Mouse (Mus musculus) cortical plate, adult 2 months (tissue): ENCODE measurements around the gene Apod.

Experiments used
- CTCF ChIP-seq: fragments of 200-500 bp; IDR thresholded peaks from 2 replicates; pipeline ENCODE4 v1.5.1; 2011; ENCODE audit warnings: mild to moderate bottlenecking, control low read depth, low read length; ENCODE audit not compliant: insufficient read depth; ENCODE audit errors: extremely low read depth
- POLR2A ChIP-seq: fragments of 200-500 bp; IDR thresholded peaks from 2 replicates; pipeline ENCODE4 v1.6.1; 2011; ENCODE audit warnings: mild to moderate bottlenecking, low read length, control low read depth; ENCODE audit not compliant: insufficient read depth; ENCODE audit errors: extremely low read depth

DNA sequence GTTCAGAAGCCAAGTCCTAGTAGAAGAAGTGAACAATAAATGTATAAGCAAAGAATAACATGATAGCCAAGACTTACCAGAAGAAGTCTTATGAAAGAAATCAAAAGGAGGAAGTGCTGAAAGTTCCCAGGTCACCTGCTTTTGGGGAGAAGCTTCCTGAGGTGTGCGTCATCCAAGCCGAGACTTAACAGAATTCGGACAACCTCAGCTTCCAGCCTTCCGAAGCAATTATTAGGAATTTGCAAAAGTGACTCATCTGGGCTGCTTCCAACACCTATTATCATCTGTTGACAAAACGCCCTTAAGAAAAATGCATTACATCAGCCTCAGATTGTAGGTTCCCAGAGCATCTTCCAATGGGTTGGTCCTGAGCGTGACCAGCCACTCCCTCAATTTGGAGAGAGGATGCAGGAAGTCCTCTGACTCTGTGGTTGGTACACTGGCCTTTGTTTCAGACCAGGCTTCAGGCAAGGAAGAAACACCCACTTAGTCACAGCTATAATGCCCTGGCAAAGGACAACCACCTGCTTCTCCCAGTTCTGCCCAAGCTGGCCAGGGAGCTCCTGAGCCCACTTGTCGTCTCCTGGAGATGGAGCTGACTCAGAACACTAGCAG is 23.8 kb downstream of the Apod start:
- no peak for TF ChIP-seq POLR2A
- TF ChIP-seq CTCF: no peak
